Comparison of ENCODE assay signal across 12 mouse cellular contexts in the genomic region with DNA sequence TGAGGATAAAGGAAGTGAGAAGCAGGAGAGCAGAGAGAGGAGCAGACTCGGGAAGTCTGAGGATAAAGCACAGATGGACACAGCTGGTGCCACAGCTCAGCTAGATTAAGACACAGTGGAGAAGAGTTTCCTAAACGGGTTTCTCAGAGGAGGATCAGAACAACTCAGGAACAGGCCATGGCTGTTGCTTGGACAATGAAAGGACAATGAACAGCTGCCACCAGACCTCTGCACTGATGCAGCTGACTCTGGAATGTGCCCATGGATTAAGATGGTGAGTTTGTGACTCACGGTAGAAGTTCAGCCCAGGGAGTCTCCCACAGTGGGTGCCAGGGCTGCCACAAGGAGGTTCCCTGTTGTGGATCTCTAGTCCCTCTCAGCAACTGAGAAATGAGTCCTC. TPM values are rescaled to one million over a fixed set of nuclear protein-coding genes. Genes with fewer than 3 reads are reported as not detected.
A peak's percentile ranks its signal among the peaks of the same experiment; 100 is the strongest.
DNase-seq lines count a peak whose midpoint lies in the region; ATAC-seq lines count a peak whose summit lies in the region.
"Had no signal": no experiment of that assay in that cellular context is flagged by ENCODE, and none has a peak within 500 bp of the region (broad histone marks: within the 10 kb centered on the region; RNA-seq: fewer than 3 reads in every experiment).

No protein-coding gene starts in this region.

- no peak overlapping the region for H3K4me3 ChIP-seq in midbrain, embryonic 11.5 days (ENCODE audit: low read depth, low read length)
- H3K4me3 ChIP-seq in midbrain, embryonic 15.5 days, result no peak overlapping the region
- no peak overlapping the region for H3K4me3 ChIP-seq in lung, embryonic 15.5 days
- H3K4me3 ChIP-seq in stomach, embryonic 16.5 days (replicated peaks; ENCODE audit: low read length), result no peak overlapping the region
- H3K4me3 ChIP-seq: forebrain, embryonic 10.5 days; heart, embryonic 15.5 days had no signal

- no peaks in the 10 kb centered on the region for H3K27me3 ChIP-seq in midbrain, embryonic 11.5 days (ENCODE audit: control insufficient read depth, insufficient read depth, low read length)
- no peaks in the 10 kb centered on the region for H3K27me3 ChIP-seq in midbrain, embryonic 15.5 days (replicated peaks)
- H3K27me3 ChIP-seq in lung, embryonic 15.5 days, result no peaks in the 10 kb centered on the region
- H3K27me3 ChIP-seq in stomach, embryonic 16.5 days (ENCODE audit: control insufficient read depth, insufficient read depth, low read length), result no peaks in the 10 kb centered on the region
- H3K27me3 ChIP-seq: heart, embryonic 15.5 days had no signal

- H3K9me3 ChIP-seq in midbrain, embryonic 11.5 days (ENCODE audit: control insufficient read depth, low read length), result no peaks in the 10 kb centered on the region
- no peaks in the 10 kb centered on the region for H3K9me3 ChIP-seq in midbrain, embryonic 15.5 days
- H3K9me3 ChIP-seq in lung, embryonic 15.5 days, result no peaks in the 10 kb centered on the region
- H3K9me3 ChIP-seq in stomach, embryonic 16.5 days (replicated peaks; ENCODE audit: control insufficient read depth, low read length), result no peaks in the 10 kb centered on the region
- H3K9me3 ChIP-seq: forebrain, embryonic 10.5 days; heart, embryonic 15.5 days had no signal

- H3K4me2 ChIP-seq in midbrain, embryonic 11.5 days, result no peak overlapping the region
- H3K4me2 ChIP-seq in midbrain, embryonic 15.5 days, result no peak overlapping the region
- no peak overlapping the region for H3K4me2 ChIP-seq in lung, embryonic 15.5 days
- no peak overlapping the region for H3K4me2 ChIP-seq in stomach, embryonic 16.5 days (ENCODE audit: low read depth, low read length)
- H3K4me2 ChIP-seq: heart, embryonic 15.5 days had no signal

- no peak for ATAC-seq in midbrain, embryonic 11.5 days (ENCODE audit: low FRiP score)
- ATAC-seq in midbrain, embryonic 15.5 days (replicated peaks), result no peak
- ATAC-seq in lung, embryonic 15.5 days (ENCODE audit: borderline replicate concordance, extremely low read depth, low FRiP score, low TSS enrichment), result peak; percentile 52; the same call in 1 of the 2 replicates
- peak; percentile 72 for ATAC-seq in stomach, embryonic 16.5 days (ENCODE audit: insufficient read depth, low FRiP score)

- H3K4me1 ChIP-seq in midbrain, embryonic 11.5 days (ENCODE audit: control insufficient read depth, insufficient read depth, low read length), result no peaks in the 10 kb centered on the region
- H3K4me1 ChIP-seq in midbrain, embryonic 15.5 days, result no peaks in the 10 kb centered on the region
- H3K4me1 ChIP-seq in lung, embryonic 15.5 days, result 0 out of 2 replicates have a peak, but pooled peaks cover 3% of the 10 kb centered on the region
- H3K4me1 ChIP-seq in stomach, embryonic 16.5 days (ENCODE audit: control insufficient read depth, insufficient read depth, low read length), result peaks cover 7% of the 10 kb centered on the region
- H3K4me1 ChIP-seq: forebrain, embryonic 10.5 days had no signal

- H3K36me3 ChIP-seq in midbrain, embryonic 11.5 days (ENCODE audit: control insufficient read depth, insufficient read depth, low read length), result no peaks in the 10 kb centered on the region
- H3K36me3 ChIP-seq in midbrain, embryonic 15.5 days (replicated peaks), result peaks cover 4% of the 10 kb centered on the region; the same call in 1 of the 2 replicates
- H3K36me3 ChIP-seq in lung, embryonic 15.5 days, result no peaks in the 10 kb centered on the region
- H3K36me3 ChIP-seq in stomach, embryonic 16.5 days (ENCODE audit: control insufficient read depth, insufficient read depth, low read length), result no peaks in the 10 kb centered on the region
- H3K36me3 ChIP-seq: forebrain, embryonic 10.5 days had no signal

- DNase-seq in gastrocnemius, postnatal 14 days, result peak; percentile 23
- DNase-seq in gastrocnemius, adult 18-20 months (ENCODE audit: low spot score), result no peak
- peak; percentile 85 for DNase-seq in midbrain, embryonic 11.5 days (ENCODE audit: low spot score, missing footprints)
- DNase-seq in layer of hippocampus, adult 11-12 months (ENCODE audit: low spot score), result no peak
- DNase-seq in left cerebral cortex, postnatal 10 days (ENCODE audit: extremely low spot score in 1 of 2, low spot score in 2 of 2), result no peak
- DNase-seq: cerebellum, postnatal 25 days had no signal

- no peak overlapping the region for H3K9ac ChIP-seq in midbrain, embryonic 11.5 days (ENCODE audit: low read length)
- H3K9ac ChIP-seq in midbrain, embryonic 15.5 days, result no peak overlapping the region
- H3K9ac ChIP-seq in lung, embryonic 15.5 days, result no peak overlapping the region
- H3K9ac ChIP-seq in stomach, embryonic 16.5 days (ENCODE audit: low read length), result no peak overlapping the region
- H3K9ac ChIP-seq: heart, embryonic 15.5 days; liver, embryonic 14.5 days had no signal

- WGBS in midbrain, embryonic 11.5 days, result 32% methylated on average over 3 of the region's 3 CpGs
- 22% methylated on average over 3 of the region's 3 CpGs for WGBS in midbrain, embryonic 15.5 days
- 29% methylated on average over 3 of the region's 3 CpGs for whole genome bisulfite sequencing in lung, embryonic 15.5 days
- WGBS in stomach, embryonic 16.5 days, result 14% methylated on average over 3 of the region's 3 CpGs

- intact Hi-C loops in gastrocnemius, postnatal 14 days (cut with DNase I; ENCODE audit: low total_unique reads), result no loop called here
- intact Hi-C loops in left cerebral cortex, postnatal 10 days (cut with DNase I), result loop anchor here (10.0 kb wide), 1 partner anchor 190 kb away; a partner anchor contains a TSS

- H3K27ac ChIP-seq in midbrain, embryonic 11.5 days (ENCODE audit: low read depth, low read length), result no peak overlapping the region
- no peak overlapping the region for H3K27ac ChIP-seq in midbrain, embryonic 15.5 days
- peak overlapping the region; percentile 59; the same call in 1 of the 2 replicates for H3K27ac ChIP-seq in lung, embryonic 15.5 days
- H3K27ac ChIP-seq in stomach, embryonic 16.5 days (ENCODE audit: low read length), result peak overlapping the region; percentile 75
- H3K27ac ChIP-seq: forebrain, embryonic 10.5 days; heart, embryonic 15.5 days; liver, embryonic 14.5 days had no signal

RNA-seq across cellular contexts. Expression of a gene that starts 51.1 kb away (rescaled TPM):
- total RNA-seq in gastrocnemius, postnatal 14 days (2021), result 1 to 10 TPM; 2.0 to 2.1 TPM
- 1 to 10 TPM; 1.7 to 1.8 TPM for total RNA-seq in gastrocnemius, adult 18-20 months (2021)
- polyA plus RNA-seq in midbrain, embryonic 11.5 days (2014; fragmentation: Nextera tagmentation; extraction: Ambion mirVana), result 19.7 and 21.9 TPM in 2 replicates
- 8.3 and 9.1 TPM in 2 replicates for polyA plus RNA-seq in midbrain, embryonic 15.5 days (2015; fragmentation: Nextera tagmentation; extraction: Ambion mirVana)
- 16.3 and 17.0 TPM in 2 replicates for polyA plus RNA-seq in lung, embryonic 15.5 days (2015; fragmentation: Nextera tagmentation; extraction: Ambion mirVana)
- 12.1 TPM in 2 replicates for polyA plus RNA-seq in stomach, embryonic 16.5 days (2015; fragmentation: Nextera tagmentation; extraction: Ambion mirVana)
- total RNA-seq in left cerebral cortex, postnatal 10 days (2021), result 1 to 10 TPM; 5.1 to 6.3 TPM

RNA-seq across cellular contexts. Expression of a gene that starts 51.4 kb away (rescaled TPM):
- total RNA-seq in gastrocnemius, postnatal 14 days (2021), result 1 to 10 TPM; 3.9 to 4.7 TPM
- total RNA-seq in gastrocnemius, adult 18-20 months (2021), result 1 to 10 TPM; 5.3 to 5.8 TPM
- 5.8 and 6.5 TPM in 2 replicates for polyA plus RNA-seq in midbrain, embryonic 11.5 days (2014; fragmentation: Nextera tagmentation; extraction: Ambion mirVana)
- polyA plus RNA-seq in midbrain, embryonic 15.5 days (2015; fragmentation: Nextera tagmentation; extraction: Ambion mirVana), result 4.7 and 5.1 TPM in 2 replicates
- 6.1 and 6.2 TPM in 2 replicates for polyA plus RNA-seq in lung, embryonic 15.5 days (2015; fragmentation: Nextera tagmentation; extraction: Ambion mirVana)
- polyA plus RNA-seq in stomach, embryonic 16.5 days (2015; fragmentation: Nextera tagmentation; extraction: Ambion mirVana), result 5.0 and 5.1 TPM in 2 replicates
- total RNA-seq in left cerebral cortex, postnatal 10 days (2021), result 1 to 10 TPM; 8.7 to 9.8 TPM

Comparison
In these comparisons a context has a peak if more than half of its experiments do, and no peak if none do; other contexts are left out.
1. DNase-seq: peak in gastrocnemius, postnatal 14 days (single experiment) and midbrain, embryonic 11.5 days (single experiment); none in gastrocnemius, adult 18-20 months (single experiment), layer of hippocampus, adult 11-12 months (single experiment) and left cerebral cortex, postnatal 10 days (0 of 2).
2. ATAC-seq: peak in lung, embryonic 15.5 days (single experiment) and stomach, embryonic 16.5 days (single experiment); none in midbrain, embryonic 11.5 days (single experiment) and midbrain, embryonic 15.5 days (single experiment).
3. H3K27ac ChIP-seq: peak in lung, embryonic 15.5 days (single experiment) and stomach, embryonic 16.5 days (single experiment); none in midbrain, embryonic 11.5 days (single experiment) and midbrain, embryonic 15.5 days (single experiment).